Mouse (Mus musculus) stomach, postnatal 0 days (tissue): ENCODE measurements around the gene Sds. TPM values are rescaled to one million over a fixed set of nuclear protein-coding genes. Genes with fewer than 3 reads are reported as not detected.

Experiments used
- ATAC-seq: fragments of 200-750 bp; cut with Nextera tagmentation; 2 replicates; pipeline ENCODE4 v1.8.0; 2017; ENCODE audit not compliant: low FRiP score, low TSS enrichment
- DNase-seq: peaks from one replicate; pipeline ENCODE4 v3.0.0-alpha.2; 2016; ENCODE audit warnings: low spot score
- H3K27ac ChIP-seq: fragments of 300-500 bp; sonication (generic); replicated peaks from 2 replicates; pipeline ENCODE4 v1.5.1; 2014; ENCODE audit warnings: mild to moderate bottlenecking, control low read depth
- H3K27me3 ChIP-seq: fragments of 300-500 bp; sonication (generic); 2 replicates; pipeline ENCODE4 v1.6.1; 2014; ENCODE audit warnings: low read length; ENCODE audit not compliant: control insufficient read depth, insufficient read depth
- H3K36me3 ChIP-seq: fragments of 300-500 bp; sonication (generic); 2 replicates; pipeline ENCODE4 v1.6.1; 2014; ENCODE audit warnings: low read length, mixed read lengths; ENCODE audit not compliant: control insufficient read depth, insufficient read depth
- H3K4me1 ChIP-seq: fragments of 300-500 bp; sonication (generic); replicated peaks from 2 replicates; pipeline ENCODE4 v1.6.1; 2014; ENCODE audit warnings: antibody characterized with exemption; ENCODE audit not compliant: control insufficient read depth, insufficient read depth
- H3K4me2 ChIP-seq: fragments of 300-500 bp; sonication (generic); replicated peaks from 2 replicates; pipeline ENCODE4 v1.6.1; 2014; ENCODE audit warnings: low read depth, mild to moderate bottlenecking, control low read depth, moderate library complexity
- H3K4me3 ChIP-seq: fragments of 300-500 bp; sonication (generic); 2 replicates; pipeline ENCODE4 v1.5.1; 2014; ENCODE audit warnings: low read depth, low read length, control low read depth
- H3K9ac ChIP-seq: fragments of 300-500 bp; sonication (generic); 2 replicates; pipeline ENCODE4 v1.6.1; 2014; ENCODE audit warnings: mild to moderate bottlenecking, low read length, control low read depth, mixed read lengths
- H3K9me3 ChIP-seq: fragments of 300-500 bp; sonication (generic); 2 replicates; pipeline ENCODE4 v1.6.1; 2016; ENCODE audit warnings: low read length; ENCODE audit not compliant: control insufficient read depth
- CTCF ChIP-seq: IDR thresholded peaks from 2 replicates; pipeline ENCODE4 v1.5.1; 2016; ENCODE audit warnings: antibody characterized with exemption, low read depth, mild to moderate bottlenecking, moderate library complexity
- EP300 ChIP-seq: optimal IDR thresholded peaks from 2 replicates; pipeline ENCODE3; 2016; ENCODE audit warnings: antibody characterized with exemption
- WGBS: fragments of 180-500 bp; shearing (Covaris S2); extraction: QIAGEN DNeasy Blood & Tissue Kit; methylation state at CpG from one replicate; pipeline ENCODE4 v1.1.7; 2014; 5-methylcytosine and 5-hydroxymethylcytosine counted together
- polyA plus RNA-seq: library from polyadenylated mRNA; unstranded; fragments of >200 nt; fragmentation: Nextera tagmentation; extraction: Ambion mirVana; gene quantifications from 2 replicates; pipeline ENCODE4 v1.2.1, GENCODE M21; 2015

Gene Sds
- polyA plus RNA-seq, 1 experiment from 2014 or later: not detected

GRCm38 (mm10) chr5:120435006-120435681 lies 41.2 kb upstream of the Sds start:
- under 1% methylated on average over 44 of the region's 44 CpGs for WGBS
- no peak for TF ChIP-seq EP300
- no peak for TF ChIP-seq CTCF
- no peaks in the 10 kb centered on the region; the same call in 1 of the 2 replicates for H3K4me1 ChIP-seq
- H3K4me3 ChIP-seq: no peak overlapping the region
- DNase-seq: no peak
- ATAC-seq: no peak
- no peak overlapping the region for H3K27ac ChIP-seq
- no peak overlapping the region for H3K9ac ChIP-seq
- H3K27me3 ChIP-seq: peaks cover 61% of the 10 kb centered on the region
- no peak overlapping the region for H3K4me2 ChIP-seq
- H3K36me3 ChIP-seq: no peaks in the 10 kb centered on the region
- no peaks in the 10 kb centered on the region for H3K9me3 ChIP-seq

GRCm38 (mm10) chr5:120435731-120436501 lies 40.4 kb upstream of the Sds start:
- H3K4me3 ChIP-seq: peak overlapping the region; percentile 34
- peak overlapping the region; percentile 55 for H3K4me2 ChIP-seq
- TF ChIP-seq EP300 (no peak), CTCF (no peak)
- no peaks in the 10 kb centered on the region for H3K36me3 ChIP-seq
- no peak overlapping the region for H3K9ac ChIP-seq
- no peak for ATAC-seq
- 2% methylated on average over 45 of the region's 47 CpGs for WGBS
- H3K4me1 ChIP-seq: no peaks in the 10 kb centered on the region; the same call in 1 of the 2 replicates
- no peaks in the 10 kb centered on the region for H3K9me3 ChIP-seq
- DNase-seq: no peak
- H3K27ac ChIP-seq: no peak overlapping the region
- peaks cover 60% of the 10 kb centered on the region for H3K27me3 ChIP-seq

- no peaks in the 10 kb centered on the region for H3K9me3 ChIP-seq
- no peak for ATAC-seq
- H3K27me3 ChIP-seq: peaks cover 50% of the 10 kb centered on the region
- no peak overlapping the region for H3K4me3 ChIP-seq
- H3K9ac ChIP-seq: no peak overlapping the region
- no peaks in the 10 kb centered on the region; the same call in 1 of the 2 replicates for H3K4me1 ChIP-seq
- TF ChIP-seq EP300 (no peak), CTCF (no peak)
- no peak overlapping the region for H3K27ac ChIP-seq
- WGBS: under 1% methylated on average over 18 of the region's 18 CpGs
- no peak overlapping the region for H3K4me2 ChIP-seq
- H3K36me3 ChIP-seq: no peaks in the 10 kb centered on the region
- no peak for DNase-seq
Observed at GRCm38 (mm10) chr5:120436885-120437495, 39.3 kb upstream of the Sds start.

- H3K4me3 ChIP-seq: no peak overlapping the region; the same call in 1 of the 2 replicates
- under 1% methylated on average over 17 of the region's 17 CpGs for WGBS
- ATAC-seq (no peak), DNase-seq (no peak)
- no peaks in the 10 kb centered on the region; the same call in 1 of the 2 replicates for H3K4me1 ChIP-seq
- peaks cover 46% of the 10 kb centered on the region for H3K27me3 ChIP-seq
- no peak overlapping the region for H3K27ac ChIP-seq
- no peaks in the 10 kb centered on the region for H3K9me3 ChIP-seq
- H3K9ac ChIP-seq: no peak overlapping the region
- TF ChIP-seq CTCF: no peak
- TF ChIP-seq EP300: no peak
- H3K4me2 ChIP-seq: peak overlapping the region; percentile 37; the same call in 1 of the 2 replicates
- no peaks in the 10 kb centered on the region for H3K36me3 ChIP-seq
Observed at GRCm38 (mm10) chr5:120437539-120437938, 38.8 kb upstream of the Sds start.

GRCm38 (mm10) chr5:120437986-120438385 lies 38.3 kb upstream of the Sds start:
- TF ChIP-seq CTCF: no peak
- no peak for TF ChIP-seq EP300
- peak overlapping the region; percentile 37; the same call in 1 of the 2 replicates for H3K4me2 ChIP-seq

More at GRCm38 (mm10) chr5:120437986-120438385, 38.3 kb upstream of the Sds start:
- H3K9me3 ChIP-seq: no peaks in the 10 kb centered on the region
- no peak overlapping the region for H3K27ac ChIP-seq
- DNase-seq (no peak), ATAC-seq (no peak)
- peaks cover 46% of the 10 kb centered on the region for H3K27me3 ChIP-seq
- H3K4me3 ChIP-seq: peak overlapping the region; percentile 17
- H3K4me1 ChIP-seq: no peaks in the 10 kb centered on the region; the same call in 1 of the 2 replicates
- under 1% methylated on average over 32 of the region's 33 CpGs for WGBS
- H3K36me3 ChIP-seq: no peaks in the 10 kb centered on the region
- H3K9ac ChIP-seq: no peak overlapping the region
